Mouse (Mus musculus): Measurements from ENCODE around the gene Pfdn2.
A peak's percentile ranks its signal among the peaks of the same experiment; 100 is the strongest.
"Not testable (repeated sequence)": the region's sequence is repeated elsewhere in the genome, so short reads cannot be mapped to it uniquely, and the experiment has no call there.

Pfdn2 gene

GRCm38 (mm10) chr1:171345225-171346094 lies at the start of gene Pfdn2, which contains the start of gene Nit1:
Pfdn2 (plus strand) TSS chr1:171345670.
Nit1 (minus strand) TSS chr1:171345646.
- DNase-seq = peak; percentile 96

- no peak for DNase-seq
Observed at GRCm38 (mm10) chr1:171298226-171298625, 47.2 kb upstream of the Pfdn2 start.

- DNase-seq = not testable (repeated sequence)
Observed at GRCm38 (mm10) chr1:171306157-171306556, 39.3 kb upstream of the Pfdn2 start.

GRCm38 (mm10) chr1:171309321-171309720 lies 36.1 kb upstream of the Pfdn2 start:
- no peak for DNase-seq

GRCm38 (mm10) chr1:171319748-171320147 lies 25.7 kb upstream of the Pfdn2 start:
- peak; percentile 33 for DNase-seq

GRCm38 (mm10) chr1:171320151-171320550 lies 25.3 kb upstream of the Pfdn2 start:
- DNase-seq = no peak

GRCm38 (mm10) chr1:171321415-171321814 lies 24.1 kb upstream of the Pfdn2 start:
- DNase-seq = no peak

GRCm38 (mm10) chr1:171322012-171322411 lies 23.5 kb upstream of the Pfdn2 start:
- DNase-seq = peak; percentile 48

- DNase-seq = no peak
Observed at GRCm38 (mm10) chr1:171325571-171325970, 19.9 kb upstream of the Pfdn2 start.

- DNase-seq = not testable (repeated sequence)
Observed at GRCm38 (mm10) chr1:171326588-171326987, 18.9 kb upstream of the Pfdn2 start.

GRCm38 (mm10) chr1:171328244-171328643 lies 17.2 kb upstream of the Pfdn2 start:
- no peak for DNase-seq

GRCm38 (mm10) chr1:171328839-171329432 lies 16.5 kb upstream of the Pfdn2 start, which contains the start of gene Dedd:
Dedd (plus strand) TSS chr1:171329145.
- DNase-seq = peak; percentile 93

- DNase-seq = peak; percentile 91
Observed at GRCm38 (mm10) chr1:171329433-171330215, 15.8 kb upstream of the Pfdn2 start.

- no peak for DNase-seq
Observed at GRCm38 (mm10) chr1:171330216-171330560, 15.3 kb upstream of the Pfdn2 start.

- no peak for DNase-seq
Observed at GRCm38 (mm10) chr1:171342262-171343207, 2.9 kb upstream of the Pfdn2 start.

GRCm38 (mm10) chr1:171343922-171344677 lies 1.4 kb upstream of the Pfdn2 start:
- DNase-seq = peak; percentile 75

GRCm38 (mm10) chr1:171344715-171345114 lies 755 bp upstream of the Pfdn2 start:
- no peak for DNase-seq

- DNase-seq = no peak
Observed at GRCm38 (mm10) chr1:171346095-171346450, 603 bp downstream of the Pfdn2 start.

GRCm38 (mm10) chr1:171348665-171349064 lies 3.2 kb downstream of the Pfdn2 start:
- DNase-seq = no peak

- no peak for DNase-seq
Observed at GRCm38 (mm10) chr1:171349210-171349609, 3.7 kb downstream of the Pfdn2 start.

- peak; percentile 50 for DNase-seq
Observed at GRCm38 (mm10) chr1:171355812-171356340, 10.4 kb downstream of the Pfdn2 start.
